Mouse (Mus musculus) heart, adult 8-10 months (tissue): ENCODE data around the gene Atp2b2. TPM values are rescaled to one million over a fixed set of nuclear protein-coding genes. Genes with fewer than 3 reads are reported as not detected.
A peak's percentile ranks its signal among the peaks of the same experiment; 100 is the strongest.

Experiments
- DNase-seq: peaks from one replicate; pipeline ENCODE4 v3.0.0; 2022; ENCODE audit warnings: low spot score
- total RNA-seq, 4 experiments: library from RNA; stranded (reverse); gene quantifications; 2 replicates each; pipeline ENCODE4 v1.2.4; 2022

Atp2b2 gene
- total RNA-seq, 4 experiments from 2014 or later: 1.0 to 3.0 (median 1.6) TPM

GRCm38 (mm10) chr6:113857310-113857873 is 185.0 kb downstream of the Atp2b2 start:
- no peak for DNase-seq

- DNase-seq: no peak
Observed at GRCm38 (mm10) chr6:113856790-113857189, 185.6 kb downstream of the Atp2b2 start.

GRCm38 (mm10) chr6:113856095-113856646 is 186.2 kb downstream of the Atp2b2 start:
- DNase-seq: no peak

GRCm38 (mm10) chr6:113855581-113855980 is 186.8 kb downstream of the Atp2b2 start:
- DNase-seq: no peak

GRCm38 (mm10) chr6:113852318-113852717 is 190.1 kb downstream of the Atp2b2 start:
- peak; percentile 24 for DNase-seq

GRCm38 (mm10) chr6:113849819-113850218 is 192.6 kb downstream of the Atp2b2 start:
- no peak for DNase-seq

DNA sequence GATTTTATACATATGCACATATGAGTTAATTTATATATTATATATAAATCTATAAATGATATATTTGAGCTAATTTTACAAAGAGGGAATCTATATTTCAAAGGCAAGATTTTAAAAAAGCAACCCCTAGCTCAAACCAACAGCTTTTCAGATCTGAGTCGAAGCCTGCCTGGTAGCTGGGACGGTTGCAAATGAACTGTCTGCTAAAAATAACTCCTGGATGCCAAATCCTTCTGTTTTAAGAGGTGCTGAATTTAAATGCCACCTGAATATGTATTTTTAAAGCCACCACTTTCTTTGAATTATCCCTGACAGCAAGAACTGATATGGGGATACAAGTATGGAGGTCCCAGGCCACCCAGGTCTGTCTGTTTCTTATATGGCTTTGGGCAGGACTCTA is 193.8 kb downstream of the Atp2b2 start:
- DNase-seq: no peak

GRCm38 (mm10) chr6:113847092-113847491 is 195.3 kb downstream of the Atp2b2 start:
- no peak for DNase-seq

GRCm38 (mm10) chr6:113843248-113843647 is 199.2 kb downstream of the Atp2b2 start:
- no peak for DNase-seq

- DNase-seq: no peak
Observed at GRCm38 (mm10) chr6:113838493-113838892, 203.9 kb downstream of the Atp2b2 start.

DNA sequence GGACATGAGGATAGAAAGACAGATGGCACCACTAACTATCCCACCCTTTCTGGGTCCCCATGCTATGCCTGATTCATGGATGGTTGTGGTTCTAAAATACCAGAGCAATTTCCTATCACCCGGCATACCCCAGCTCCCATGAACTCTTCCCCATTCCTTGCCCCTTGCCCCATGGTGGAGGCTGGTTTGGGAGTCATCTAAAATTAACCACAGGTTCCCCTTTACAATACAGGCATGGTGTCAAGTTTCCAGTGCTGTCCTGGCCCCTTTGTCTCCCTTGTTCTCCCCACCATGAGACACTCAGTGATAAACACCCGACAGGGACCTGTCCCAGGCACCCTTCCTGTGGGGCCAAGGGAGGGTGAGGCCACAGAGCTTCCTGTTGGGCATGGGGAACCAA is 204.7 kb downstream of the Atp2b2 start:
- no peak for DNase-seq

GRCm38 (mm10) chr6:113836545-113836944 is 205.9 kb downstream of the Atp2b2 start:
- no peak for DNase-seq

DNA sequence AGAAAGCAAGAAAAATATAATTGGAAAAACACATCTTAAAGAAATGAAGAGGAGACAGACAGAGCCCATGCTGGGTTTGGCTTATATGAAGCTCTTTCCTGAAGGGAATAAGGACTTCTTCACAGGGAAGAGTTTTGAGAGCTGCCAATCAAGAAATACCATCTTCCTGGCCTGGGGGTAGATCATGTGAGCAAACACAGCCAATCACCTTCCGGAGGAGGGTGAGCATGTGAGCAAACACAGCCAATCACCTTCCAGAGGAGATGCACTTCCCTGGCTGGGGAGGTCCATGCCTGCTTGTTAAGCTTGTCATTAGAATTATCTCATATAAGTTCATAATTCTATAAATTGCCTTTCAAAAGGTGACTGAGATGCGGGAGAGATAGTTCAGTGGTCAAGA is 211.9 kb downstream of the Atp2b2 start:
- no peak for DNase-seq

DNA sequence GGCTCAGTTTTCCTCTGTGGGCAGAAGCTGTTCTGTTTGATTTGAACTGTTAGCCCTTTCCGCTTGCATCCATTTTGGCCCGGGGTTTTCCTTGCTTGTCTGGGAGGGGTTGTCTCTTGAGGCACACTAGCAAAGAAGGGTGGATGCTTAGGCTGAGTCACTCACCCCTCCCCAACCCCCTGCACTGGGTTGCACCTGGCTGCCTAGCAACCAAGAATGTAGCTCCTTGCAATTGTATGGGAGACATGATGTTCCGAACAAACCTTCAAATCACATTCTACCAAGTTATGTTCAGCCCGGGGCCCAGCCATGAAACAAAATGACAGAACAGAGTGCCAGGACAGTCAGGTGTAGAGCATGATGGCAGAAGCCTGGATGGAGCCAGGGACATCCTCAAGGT is 215.1 kb downstream of the Atp2b2 start:
- DNase-seq: no peak

- peak; percentile 11 for DNase-seq
Observed at GRCm38 (mm10) chr6:113822417-113822816, 220.0 kb downstream of the Atp2b2 start.

GRCm38 (mm10) chr6:113816690-113817089 is 225.7 kb downstream of the Atp2b2 start:
- no peak for DNase-seq

DNA sequence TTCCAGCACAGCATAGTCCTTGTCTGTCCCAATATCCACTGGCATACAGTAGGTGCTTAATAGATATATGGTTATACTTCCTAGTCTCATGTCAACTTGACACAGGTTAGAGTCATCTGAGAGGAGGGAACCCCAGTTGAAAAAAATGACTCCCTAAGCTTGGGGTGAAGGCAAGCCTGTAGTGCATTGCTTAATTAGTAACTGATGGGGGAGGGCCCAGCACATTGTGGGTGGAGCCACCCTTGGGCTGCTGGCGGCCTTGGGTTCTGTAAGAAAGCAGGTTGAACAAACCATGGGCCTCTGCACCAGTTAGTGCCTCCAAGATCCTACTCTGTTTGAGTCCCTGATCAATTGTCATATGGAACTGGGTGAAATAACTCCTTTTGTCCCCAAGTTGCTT is 231.0 kb downstream of the Atp2b2 start:
- no peak for DNase-seq

DNA sequence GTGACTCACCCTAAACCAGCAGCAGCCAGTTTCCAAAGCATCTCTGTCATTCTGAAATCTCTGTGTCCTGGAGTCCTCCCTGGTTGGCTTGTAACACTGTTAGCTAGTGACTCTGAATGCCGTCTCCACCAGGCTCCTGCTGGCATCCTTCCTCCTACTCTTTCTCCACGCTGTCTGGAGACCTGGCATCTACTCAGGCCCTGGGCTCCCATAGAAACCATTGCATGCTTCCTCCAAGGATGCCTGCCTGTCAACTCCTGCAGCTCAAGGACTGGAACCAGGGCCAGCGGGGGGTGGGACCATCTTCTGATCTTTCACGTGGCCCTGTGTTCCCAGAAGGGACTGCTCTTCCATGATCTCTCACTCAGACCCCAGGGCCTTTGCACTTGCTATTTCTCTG is 231.7 kb downstream of the Atp2b2 start:
- DNase-seq: no peak

GRCm38 (mm10) chr6:113806241-113806640 is 236.2 kb downstream of the Atp2b2 start:
- no peak for DNase-seq

DNA sequence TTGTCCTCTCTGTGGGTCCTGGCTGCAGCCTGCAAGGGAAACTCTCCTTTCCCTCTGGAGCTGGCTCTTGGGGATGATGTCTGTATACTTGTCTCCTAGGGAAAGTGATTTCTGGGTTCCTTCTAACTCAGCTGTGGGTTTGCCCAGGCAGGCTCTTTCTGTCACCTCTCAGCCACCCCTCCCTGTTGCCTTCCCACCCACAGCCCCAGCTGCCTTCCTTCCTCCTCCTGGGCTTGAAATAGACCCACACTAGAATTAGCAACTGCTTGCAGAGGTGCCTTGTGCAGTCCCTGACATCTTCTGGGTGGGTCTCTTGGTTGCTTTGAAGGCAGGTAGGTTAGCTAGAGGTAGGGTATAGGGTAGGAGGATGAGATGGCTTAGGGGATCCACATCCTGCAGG is 241.2 kb downstream of the Atp2b2 start:
- DNase-seq: no peak

DNA sequence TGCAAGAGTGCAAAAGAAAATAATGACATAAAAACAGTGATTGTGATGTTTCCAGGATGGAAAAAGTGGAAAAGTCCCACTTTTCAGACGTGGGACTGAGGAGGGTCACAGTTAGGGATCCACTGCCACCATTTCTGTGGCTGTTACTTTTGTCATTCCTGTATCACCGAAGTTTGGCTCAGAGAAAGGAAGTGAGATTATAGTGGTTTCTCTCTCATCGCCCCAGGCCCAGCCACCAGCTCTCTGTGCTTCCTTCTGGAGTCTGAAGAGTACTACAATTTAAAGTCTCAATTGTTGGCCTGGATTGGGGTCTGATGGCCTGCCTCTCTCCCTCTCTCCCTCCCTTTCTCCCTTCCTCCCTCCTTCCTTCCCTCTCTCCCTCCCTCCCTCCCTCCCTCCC is 242.5 kb downstream of the Atp2b2 start:
- DNase-seq: no peak

DNA sequence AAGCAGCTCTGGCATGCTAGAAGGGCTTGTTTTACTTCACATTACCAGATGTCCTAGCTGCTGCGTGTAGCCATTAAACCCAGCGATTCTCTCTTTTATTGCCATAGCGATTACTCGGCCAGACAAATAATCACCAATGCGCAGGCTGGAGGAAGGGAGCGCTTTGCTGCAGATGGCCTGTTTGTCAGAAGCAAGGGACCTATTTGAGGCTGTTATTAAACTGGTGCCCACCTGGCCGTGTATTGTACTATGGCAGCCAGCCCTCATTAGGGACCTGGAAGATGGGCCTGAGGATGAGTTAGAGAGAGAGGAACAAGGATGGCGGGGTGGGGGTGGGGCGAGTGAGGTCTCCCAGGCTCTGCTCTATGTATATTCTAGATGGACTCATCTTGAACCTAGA is 243.1 kb downstream of the Atp2b2 start:
- DNase-seq: no peak

GRCm38 (mm10) chr6:113798921-113799320 is 243.5 kb downstream of the Atp2b2 start:
- DNase-seq: no peak

DNA sequence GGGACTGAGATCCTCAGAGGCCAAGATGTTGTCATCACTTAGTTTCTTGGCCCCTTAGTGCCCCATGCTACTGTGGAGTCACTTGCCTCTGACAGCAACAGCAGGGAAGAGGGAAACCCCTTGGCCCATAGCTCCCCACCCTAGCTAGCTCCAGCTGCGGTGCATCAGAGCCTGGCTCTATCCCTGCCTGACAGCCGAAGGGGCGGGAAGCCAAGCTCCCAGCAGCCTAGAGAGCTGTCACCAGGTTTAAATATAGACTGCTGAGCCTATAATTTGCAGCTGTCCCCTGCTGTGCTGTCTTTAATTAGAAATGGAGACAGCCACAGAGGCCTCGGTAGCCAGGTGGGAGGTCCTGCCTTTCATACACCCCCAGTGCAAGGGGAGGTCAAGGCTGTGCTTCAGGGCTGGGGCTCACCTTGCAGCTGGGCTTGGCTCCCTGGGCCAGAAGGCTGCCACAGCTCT is 247.1 kb downstream of the Atp2b2 start:
- peak; percentile 51 for DNase-seq
